Mouse (Mus musculus) frontal cortex, postnatal 10 days (tissue): ENCODE results near the gene Cib3.
A peak's percentile ranks its signal among the peaks of the same experiment; 100 is the strongest.

Experiments used
- DNase-seq, 2 experiments: peaks; one replicate each; pipeline ENCODE4 v3.0.0; 2022; ENCODE audit warnings: low spot score in 2 of 2, mixed read lengths in 1 of 2

The Cib3 gene

DNA sequence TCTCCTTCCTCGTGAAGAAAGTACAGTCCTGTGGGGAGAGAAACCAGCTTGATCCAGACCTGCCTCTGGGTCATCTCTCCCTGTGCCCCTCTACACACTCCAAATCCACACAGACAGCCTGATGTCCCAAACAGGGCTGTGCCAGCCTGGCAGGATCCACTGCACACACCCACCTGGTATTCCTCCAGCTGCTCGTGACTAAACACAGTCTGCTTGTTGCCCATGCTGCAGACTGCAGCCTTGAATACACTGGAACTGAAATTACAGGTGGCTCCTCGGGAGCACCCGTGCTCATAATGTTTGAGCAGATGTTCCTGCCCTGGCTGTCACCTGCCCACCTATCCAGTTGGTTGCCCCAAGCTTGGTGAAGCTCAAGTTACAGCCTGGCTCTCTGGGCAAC, at the start of gene Cib3:
Gene Cib3 (minus strand): TSS at position 87 of the 400 bp plus-strand sequence.
- DNase-seq = no peak

DNA sequence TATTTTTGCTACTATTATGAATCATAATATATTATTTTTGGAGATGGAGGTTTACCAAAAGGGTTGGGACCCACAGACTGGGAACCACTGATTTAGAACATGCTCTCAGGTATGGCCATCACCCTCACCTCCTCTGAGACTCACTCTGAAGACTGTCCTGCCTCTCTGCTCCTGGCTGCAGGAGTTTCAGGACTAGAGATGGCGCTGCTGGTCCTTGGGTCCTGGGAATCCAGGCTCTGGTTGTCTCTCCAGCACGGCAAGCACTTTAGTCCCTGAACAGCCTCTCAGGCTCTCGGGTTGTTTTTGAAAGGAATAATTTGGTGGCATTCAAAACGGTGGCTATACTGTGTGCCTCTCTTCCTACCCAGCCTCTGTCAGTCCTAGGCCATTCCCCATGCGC, 49.2 kb upstream of the Cib3 start:
- DNase-seq = no peak

GRCm38 (mm10) chr8:72261431-72261830, 48.8 kb upstream of the Cib3 start:
- DNase-seq = no peak

DNA sequence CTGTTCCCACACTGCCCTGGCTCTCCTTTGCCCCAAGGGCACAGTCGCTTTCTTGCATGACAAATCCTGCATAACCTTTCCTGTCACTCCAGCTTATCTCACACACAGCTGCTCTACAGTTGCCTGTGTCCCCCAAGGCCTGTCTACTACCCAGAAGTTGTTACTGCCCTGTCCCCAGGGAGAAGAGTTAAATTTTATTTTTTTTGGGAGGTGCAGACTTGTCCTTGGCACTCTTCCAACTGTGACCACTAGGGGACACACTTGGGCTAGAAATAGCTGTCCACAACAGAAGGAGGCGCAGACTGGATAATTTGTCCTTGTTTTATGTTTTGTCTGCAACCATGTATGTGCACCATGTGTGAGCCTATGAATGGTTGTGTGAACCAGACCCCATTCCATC, 48.4 kb upstream of the Cib3 start:
- peak in 1 of 2 experiments; percentile 46 for DNase-seq

GRCm38 (mm10) chr8:72260585-72260984, 47.9 kb upstream of the Cib3 start:
- no peak for DNase-seq

DNA sequence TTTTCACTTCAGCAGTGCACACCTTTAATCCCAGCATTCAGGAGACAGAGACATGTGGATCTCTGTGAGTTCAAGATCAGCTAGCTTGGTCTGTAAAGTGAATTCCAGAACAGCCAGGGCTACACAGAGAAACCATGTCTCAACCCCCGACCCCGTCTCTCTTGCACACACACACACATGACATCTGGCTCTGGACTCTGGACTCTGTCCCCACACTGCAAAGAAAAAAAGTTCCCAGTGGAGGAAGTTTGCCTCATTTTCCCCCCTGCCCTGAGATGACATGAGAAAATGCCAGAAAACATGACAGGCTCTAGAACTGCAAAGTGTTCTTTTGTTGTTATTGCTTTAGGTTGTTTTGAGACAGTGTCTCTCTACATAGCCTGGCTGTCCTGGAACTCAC, 47.2 kb upstream of the Cib3 start:
- no peak for DNase-seq

- no peak for DNase-seq
Observed at GRCm38 (mm10) chr8:72257902-72258238, 45.2 kb upstream of the Cib3 start.

GRCm38 (mm10) chr8:72257171-72257901, 44.7 kb upstream of the Cib3 start:
- DNase-seq = peak in 1 of 2 experiments; percentile 47

DNA sequence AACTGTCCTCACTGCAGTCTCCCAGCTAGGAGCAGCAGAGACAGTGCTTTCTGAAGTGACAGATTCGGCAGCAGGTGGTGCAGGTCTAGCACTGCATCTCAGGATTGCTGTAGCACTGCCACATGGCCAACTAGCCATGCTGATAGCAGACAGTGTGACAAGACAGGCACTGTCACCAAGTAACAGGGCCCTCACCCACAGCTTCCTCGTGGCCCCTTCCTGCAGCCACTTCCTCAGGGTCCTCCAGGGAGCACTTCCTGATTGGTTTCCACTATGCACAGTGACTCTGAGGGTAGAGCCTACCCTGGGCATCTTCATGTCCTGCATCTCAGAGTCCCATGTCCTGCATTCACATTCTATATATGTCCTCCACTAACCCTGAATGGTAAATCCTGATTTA, 32.0 kb upstream of the Cib3 start:
- DNase-seq = no peak

- DNase-seq = no peak
Observed at GRCm38 (mm10) chr8:72242226-72242625, 29.6 kb upstream of the Cib3 start.

- no peak for DNase-seq
Observed at GRCm38 (mm10) chr8:72240951-72241350, 28.3 kb upstream of the Cib3 start.

GRCm38 (mm10) chr8:72240403-72240763, 27.7 kb upstream of the Cib3 start:
- no peak for DNase-seq

DNA sequence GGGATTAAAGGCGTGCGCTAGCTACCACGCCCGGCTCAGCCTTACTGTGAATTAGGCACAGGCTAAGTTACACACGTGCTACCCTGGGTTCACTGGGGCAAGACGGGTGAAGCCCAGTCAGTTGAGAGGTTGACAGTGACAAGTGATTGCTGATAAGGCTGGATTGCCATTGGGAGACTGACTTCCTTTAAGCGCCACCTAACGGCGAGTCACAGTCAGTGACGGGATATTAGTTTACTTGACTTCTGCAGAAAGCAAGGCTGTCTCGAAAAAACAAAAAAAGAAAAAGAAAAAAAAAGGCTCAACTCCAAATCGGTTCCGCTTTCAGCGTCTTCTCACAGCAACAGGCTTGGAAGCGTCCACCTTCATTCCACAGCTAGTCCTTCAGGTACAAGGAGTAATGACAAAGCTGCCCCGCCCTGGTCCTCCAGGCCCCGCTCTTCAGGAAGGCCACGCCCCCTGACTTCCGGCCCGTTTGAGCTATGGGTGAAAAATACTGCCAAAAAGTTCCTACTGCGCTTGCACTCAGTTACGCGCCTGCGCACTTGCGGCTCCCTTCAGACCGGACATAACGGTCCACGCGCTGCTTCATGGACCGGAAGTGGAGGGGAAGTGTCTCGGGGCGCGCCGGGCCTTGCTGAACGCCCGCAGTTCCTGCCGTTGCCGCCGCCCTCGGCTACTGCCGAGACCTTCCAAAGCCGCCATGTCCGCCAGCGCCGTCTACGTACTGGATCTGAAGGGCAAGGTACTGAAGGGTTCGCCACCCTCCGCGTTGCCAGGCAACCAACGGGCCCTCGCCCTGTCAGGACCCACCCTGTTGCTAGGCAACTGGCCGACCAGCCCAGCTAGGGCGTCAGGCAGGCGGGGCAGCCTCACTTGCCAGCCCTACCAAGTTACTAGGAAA, 27.1 kb upstream of the Cib3 start, which contains the start of gene Ap1m1:
Gene Ap1m1 (plus strand): TSS at position 520 of the 904 bp plus-strand sequence.
- DNase-seq = peak; percentile 96 to 97

DNA sequence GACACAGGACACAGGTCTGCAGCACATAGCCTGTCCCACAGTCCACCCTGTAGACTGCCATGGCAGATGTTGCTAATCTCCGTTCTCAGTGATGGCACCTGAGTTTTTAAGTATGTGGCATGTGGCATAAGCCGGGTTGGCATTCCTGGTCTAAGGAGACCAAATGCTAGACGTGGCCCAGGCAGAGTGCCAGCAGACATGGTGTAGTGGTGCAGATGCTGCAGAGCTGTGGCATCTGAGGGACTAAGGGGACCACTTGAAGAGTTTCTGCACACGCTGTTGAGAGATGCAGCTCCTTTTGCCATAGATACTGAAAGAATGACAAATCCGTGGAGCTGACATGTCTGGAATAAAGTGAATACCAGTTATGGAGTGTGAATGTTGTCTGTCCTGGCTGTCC, 10.0 kb upstream of the Cib3 start:
- DNase-seq = no peak

GRCm38 (mm10) chr8:72220758-72221157, 8.1 kb upstream of the Cib3 start:
- DNase-seq = no peak

- DNase-seq = peak; percentile 83 to 84
Observed at GRCm38 (mm10) chr8:72219541-72220363, 7.1 kb upstream of the Cib3 start, which contains the start of gene Fam32a. Gene Fam32a (plus strand): TSS chr8:72219730.

GRCm38 (mm10) chr8:72218781-72219540, 6.3 kb upstream of the Cib3 start:
- no peak for DNase-seq

- DNase-seq = no peak
Observed at GRCm38 (mm10) chr8:72215871-72216270, 3.2 kb upstream of the Cib3 start.

GRCm38 (mm10) chr8:72215060-72215459, 2.4 kb upstream of the Cib3 start:
- DNase-seq = no peak

DNA sequence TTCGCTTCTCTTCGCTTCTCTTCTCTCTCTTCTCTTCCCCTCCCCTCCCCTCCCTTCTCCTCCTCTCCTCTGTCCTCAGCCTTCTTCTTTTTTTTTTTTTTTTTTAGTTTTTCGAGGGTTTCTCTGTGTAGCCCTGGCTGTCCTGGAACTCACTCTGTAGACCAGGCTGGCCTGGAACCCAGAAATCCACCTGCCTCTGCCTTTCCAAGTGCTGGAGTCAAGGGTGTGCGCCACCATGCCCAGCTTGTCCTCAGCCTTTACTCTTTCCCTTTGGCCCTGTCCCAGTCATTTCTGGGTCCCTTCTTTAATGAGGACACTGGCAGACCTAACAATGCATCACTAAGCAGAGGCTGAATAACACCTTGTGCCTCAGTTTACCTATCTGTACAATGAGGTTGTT, 899 bp upstream of the Cib3 start, which contains the start of gene Gm11034:
Gene Gm11034 (minus strand): TSS at position 101 of the 400 bp plus-strand sequence.
- DNase-seq = no peak

DNA sequence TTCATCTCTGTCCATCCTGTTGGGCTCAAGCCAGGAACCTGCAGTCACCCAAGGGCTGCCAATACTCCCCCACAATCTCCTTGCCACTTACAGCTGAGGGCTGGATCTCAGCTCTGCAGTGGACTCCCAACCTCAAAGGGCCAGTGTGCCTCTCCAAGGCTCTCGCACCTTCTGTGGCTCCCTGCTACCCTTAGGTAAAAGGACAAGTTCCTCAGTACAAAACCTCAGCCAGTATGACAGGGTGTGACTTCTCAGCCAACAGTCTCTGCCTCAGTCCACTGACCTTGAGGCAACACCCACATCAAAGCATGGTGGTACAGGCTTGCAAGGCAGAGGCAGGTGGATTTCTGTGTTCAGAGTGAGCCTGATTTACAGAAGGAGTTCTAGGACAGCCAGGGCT, 791 bp downstream of the Cib3 start:
- no peak for DNase-seq
